Mouse (Mus musculus): Measurements from ENCODE around the gene Tut7. TPM values are rescaled to one million over a fixed set of nuclear protein-coding genes. Genes with fewer than 3 reads are reported as not detected.
A peak's percentile ranks its signal among the peaks of the same experiment; 100 is the strongest.
"Not testable (repeated sequence)": the region's sequence is repeated elsewhere in the genome, so short reads cannot be mapped to it uniquely, and the experiment has no call there.

Tut7 gene
- total and polyA plus RNA-seq, 2 experiments from 2014 or later, result 27.9 to 35.5 TPM

GRCm38 (mm10) chr13:59856286-59857070 lies 33.5 kb upstream of the Tut7 start:
- Histone ChIP-seq H3K36me3 (ENCODE audit: insufficient read depth, low read length) (no peaks in the 10 kb centered on the region), H3K27ac (no peak overlapping the region), H3K4me1 (ENCODE audit: insufficient read depth, low read length) (no peaks in the 10 kb centered on the region), H3K9ac (replicated peaks; ENCODE audit: low read length) (no peak overlapping the region), H3K4me2 (ENCODE audit: low read depth, low read length) (no peak overlapping the region), H3K9me3 (ENCODE audit: low read length) (no peaks in the 10 kb centered on the region), H3K27me3 (ENCODE audit: insufficient read depth, low read length) (no peaks in the 10 kb centered on the region), H3K4me3 (ENCODE audit: low read length) (no peak overlapping the region)
- ATAC-seq, result 0 out of 2 replicates have a peak, but pooled peaks have one; percentile 51
- WGBS, result 57% methylated on average over 20 of the region's 20 CpGs
- peak; percentile 84 for TF ChIP-seq CTCF (IDR thresholded peaks at IDR 0.05; ENCODE audit: low read depth)
- DNase-seq (ENCODE audit: low spot score), result peak; percentile 67

GRCm38 (mm10) chr13:59853471-59853870 lies 30.5 kb upstream of the Tut7 start:
- H3K9me3 ChIP-seq (ENCODE audit: low read length), result no peaks in the 10 kb centered on the region
- no peak overlapping the region for H3K9ac ChIP-seq (replicated peaks; ENCODE audit: low read length)
- 65% methylated on average over 9 of the region's 9 CpGs for WGBS
- no peaks in the 10 kb centered on the region for H3K4me1 ChIP-seq (ENCODE audit: insufficient read depth, low read length)
- H3K27me3 ChIP-seq (ENCODE audit: insufficient read depth, low read length), result no peaks in the 10 kb centered on the region
- no peak overlapping the region for H3K27ac ChIP-seq
- no peak for ATAC-seq
- H3K4me2 ChIP-seq (ENCODE audit: low read depth, low read length), result no peak overlapping the region
- no peak for DNase-seq (ENCODE audit: low spot score)
- no peak overlapping the region for H3K4me3 ChIP-seq (ENCODE audit: low read length)
- H3K36me3 ChIP-seq (ENCODE audit: insufficient read depth, low read length), result no peaks in the 10 kb centered on the region
- no peak for TF ChIP-seq CTCF (IDR thresholded peaks at IDR 0.05; ENCODE audit: low read depth)

- H3K4me3 ChIP-seq (ENCODE audit: low read length), result no peak overlapping the region
- no peak for TF ChIP-seq CTCF (IDR thresholded peaks at IDR 0.05; ENCODE audit: low read depth)
- WGBS, result 80% methylated on average over 10 of the region's 10 CpGs
- H3K9me3 ChIP-seq (ENCODE audit: low read length), result no peaks in the 10 kb centered on the region
- no peak overlapping the region for H3K27ac ChIP-seq
- ATAC-seq (no peak), DNase-seq (ENCODE audit: low spot score) (no peak)
- no peaks in the 10 kb centered on the region for H3K27me3 ChIP-seq (ENCODE audit: insufficient read depth, low read length)
- no peak overlapping the region for H3K4me2 ChIP-seq (ENCODE audit: low read depth, low read length)
- no peak overlapping the region for H3K9ac ChIP-seq (replicated peaks; ENCODE audit: low read length)
- no peaks in the 10 kb centered on the region for H3K4me1 ChIP-seq (ENCODE audit: insufficient read depth, low read length)
- H3K36me3 ChIP-seq (ENCODE audit: insufficient read depth, low read length), result no peaks in the 10 kb centered on the region
These were observed 27.4 kb upstream of the Tut7 start for GRCm38 (mm10) chr13:59850373-59850772.

- no peak overlapping the region for H3K4me3 ChIP-seq (ENCODE audit: low read length)
- DNase-seq (ENCODE audit: low spot score) (no peak), ATAC-seq (no peak)
- H3K36me3 ChIP-seq (ENCODE audit: insufficient read depth, low read length), result no peaks in the 10 kb centered on the region
- H3K4me1 ChIP-seq (ENCODE audit: insufficient read depth, low read length), result no peaks in the 10 kb centered on the region
- no peak overlapping the region for H3K4me2 ChIP-seq (ENCODE audit: low read depth, low read length)
- TF ChIP-seq CTCF (IDR thresholded peaks at IDR 0.05; ENCODE audit: low read depth), result no peak
- H3K9me3 ChIP-seq (ENCODE audit: low read length), result no peaks in the 10 kb centered on the region
- no peak overlapping the region for H3K27ac ChIP-seq
- H3K27me3 ChIP-seq (ENCODE audit: insufficient read depth, low read length), result no peaks in the 10 kb centered on the region
- no peak overlapping the region for H3K9ac ChIP-seq (replicated peaks; ENCODE audit: low read length)
- WGBS, result 90% methylated on average over 5 of the region's 5 CpGs
These were observed 21.7 kb upstream of the Tut7 start for GRCm38 (mm10) chr13:59844661-59845060.

- DNase-seq (ENCODE audit: low spot score) (no peak), ATAC-seq (no peak)
- Histone ChIP-seq H3K9me3 (ENCODE audit: low read length) (no peaks in the 10 kb centered on the region), H3K4me1 (ENCODE audit: insufficient read depth, low read length) (no peaks in the 10 kb centered on the region), H3K27ac (no peak overlapping the region), H3K36me3 (ENCODE audit: insufficient read depth, low read length) (no peaks in the 10 kb centered on the region), H3K27me3 (ENCODE audit: insufficient read depth, low read length) (no peaks in the 10 kb centered on the region), H3K4me2 (ENCODE audit: low read depth, low read length) (no peak overlapping the region), H3K4me3 (ENCODE audit: low read length) (no peak overlapping the region), H3K9ac (replicated peaks; ENCODE audit: low read length) (no peak overlapping the region)
- no peak for TF ChIP-seq CTCF (IDR thresholded peaks at IDR 0.05; ENCODE audit: low read depth)
- 84% methylated on average over 5 of the region's 5 CpGs for WGBS
These were observed 21.0 kb upstream of the Tut7 start for GRCm38 (mm10) chr13:59843976-59844375.

GRCm38 (mm10) chr13:59842226-59843210 lies 19.6 kb upstream of the Tut7 start:
- DNase-seq (ENCODE audit: low spot score) (peak; percentile 93), ATAC-seq (peak; percentile 27; the same call in 1 of the 2 replicates)
- Histone ChIP-seq H3K4me1 (ENCODE audit: insufficient read depth, low read length) (no peaks in the 10 kb centered on the region), H3K27ac (no peak overlapping the region), H3K36me3 (ENCODE audit: insufficient read depth, low read length) (no peaks in the 10 kb centered on the region), H3K9ac (replicated peaks; ENCODE audit: low read length) (no peak overlapping the region), H3K4me3 (ENCODE audit: low read length) (no peak overlapping the region), H3K27me3 (ENCODE audit: insufficient read depth, low read length) (no peaks in the 10 kb centered on the region), H3K9me3 (ENCODE audit: low read length) (no peaks in the 10 kb centered on the region), H3K4me2 (ENCODE audit: low read depth, low read length) (no peak overlapping the region)
- peak; percentile 95 for TF ChIP-seq CTCF (IDR thresholded peaks at IDR 0.05; ENCODE audit: low read depth)
- 41% methylated on average over 16 of the region's 16 CpGs for WGBS

- not testable (repeated sequence) for H3K4me3 ChIP-seq (ENCODE audit: low read length); H3K9me3 ChIP-seq (ENCODE audit: low read length); DNase-seq (ENCODE audit: low spot score)
These were observed 18.8 kb upstream of the Tut7 start for GRCm38 (mm10) chr13:59841761-59842160.

More at GRCm38 (mm10) chr13:59841761-59842160, 18.8 kb upstream of the Tut7 start:
- WGBS, result 93% methylated on average over 11 of the region's 14 CpGs
- H3K36me3 ChIP-seq (ENCODE audit: insufficient read depth, low read length); H3K27me3 ChIP-seq (ENCODE audit: insufficient read depth, low read length); H3K4me2 ChIP-seq (ENCODE audit: low read depth, low read length); ATAC-seq; H3K27ac ChIP-seq; H3K4me1 ChIP-seq (ENCODE audit: insufficient read depth, low read length); H3K9ac ChIP-seq (replicated peaks; ENCODE audit: low read length): not testable (repeated sequence)
